Mouse (Mus musculus) hindbrain, embryonic 11.5 days (tissue): ENCODE results near the gene Ptprm. TPM values are rescaled to one million over a fixed set of nuclear protein-coding genes. Genes with fewer than 3 reads are reported as not detected.
A peak's percentile ranks its signal among the peaks of the same experiment; 100 is the strongest.

Source experiments
- ATAC-seq: fragments of 200-750 bp; cut with Nextera tagmentation; 2 replicates; pipeline ENCODE4 v1.8.0; 2017; ENCODE audit warnings: mild to moderate bottlenecking, moderate TSS enrichment, moderate library complexity; ENCODE audit not compliant: low FRiP score
- DNase-seq: peaks from one replicate; pipeline ENCODE4 v3.0.0-alpha.2; 2015; ENCODE audit warnings: low spot score
- H3K27ac ChIP-seq: fragments of 300-500 bp; sonication (generic); 2 replicates; pipeline ENCODE4 v1.5.1; 2014; ENCODE audit warnings: mild to moderate bottlenecking, low read depth, low read length
- H3K27me3 ChIP-seq: fragments of 300-500 bp; sonication (generic); 2 replicates; pipeline ENCODE4 v1.6.1; 2014; ENCODE audit warnings: mild to moderate bottlenecking, low read length, moderate library complexity, mixed read lengths; ENCODE audit not compliant: control insufficient read depth, insufficient read depth
- H3K36me3 ChIP-seq: fragments of 300-500 bp; sonication (generic); 2 replicates; pipeline ENCODE4 v1.6.1; 2014; ENCODE audit warnings: mild to moderate bottlenecking, low read length, moderate library complexity, mixed read lengths; ENCODE audit not compliant: control insufficient read depth, insufficient read depth
- H3K4me1 ChIP-seq: fragments of 300-500 bp; sonication (generic); replicated peaks from 2 replicates; pipeline ENCODE4 v1.6.1; 2014; ENCODE audit warnings: low read length, mixed read lengths; ENCODE audit not compliant: control insufficient read depth, insufficient read depth
- H3K4me2 ChIP-seq: fragments of 300-500 bp; sonication (generic); replicated peaks from 2 replicates; pipeline ENCODE4 v1.6.1; 2014; ENCODE audit warnings: mild to moderate bottlenecking, low read depth, low read length
- H3K4me3 ChIP-seq: fragments of 300-500 bp; sonication (generic); 2 replicates; pipeline ENCODE4 v1.5.1; 2014; ENCODE audit warnings: low read depth, low read length
- H3K9ac ChIP-seq: fragments of 300-500 bp; sonication (generic); 2 replicates; pipeline ENCODE4 v1.6.1; 2014; ENCODE audit warnings: low read depth, low read length
- H3K9me3 ChIP-seq: fragments of 300-500 bp; sonication (generic); 2 replicates; pipeline ENCODE4 v1.6.1; 2016; ENCODE audit warnings: low read length; ENCODE audit not compliant: control insufficient read depth
- WGBS: fragments of 180-500 bp; shearing (Covaris S2); extraction: QIAGEN DNeasy Blood & Tissue Kit; methylation state at CpG from one replicate; pipeline ENCODE4 v1.1.7; 2014; 5-methylcytosine and 5-hydroxymethylcytosine counted together
- polyA plus RNA-seq: library from polyadenylated mRNA; unstranded; fragments of >200 nt; fragmentation: Nextera tagmentation; extraction: Ambion mirVana; gene quantifications from 2 replicates; pipeline ENCODE4 v1.2.1, GENCODE M21; 2014

Gene Ptprm
- polyA plus RNA-seq, 1 experiment from 2014 or later = 11.2 TPM

- DNase-seq (no peak), ATAC-seq (no peak)
- 93% methylated on average over 5 of the region's 5 CpGs for WGBS
- H3K27me3 ChIP-seq = no peaks in the 10 kb centered on the region
- H3K4me2 ChIP-seq = no peak overlapping the region
- H3K4me3 ChIP-seq = no peak overlapping the region
- no peak overlapping the region for H3K27ac ChIP-seq
- H3K9me3 ChIP-seq = no peaks in the 10 kb centered on the region
- H3K4me1 ChIP-seq = no peaks in the 10 kb centered on the region
- H3K9ac ChIP-seq = no peak overlapping the region
- no peaks in the 10 kb centered on the region for H3K36me3 ChIP-seq
Observed at GRCm38 (mm10) chr17:67339569-67339968, 14.7 kb downstream of the Ptprm start.

- no peaks in the 10 kb centered on the region for H3K4me1 ChIP-seq
- no peak overlapping the region for H3K9ac ChIP-seq
- no peak overlapping the region for H3K4me2 ChIP-seq
- DNase-seq (no peak), ATAC-seq (no peak)
- no peaks in the 10 kb centered on the region for H3K9me3 ChIP-seq
- H3K27me3 ChIP-seq = no peaks in the 10 kb centered on the region
- H3K27ac ChIP-seq = no peak overlapping the region
- H3K36me3 ChIP-seq = no peaks in the 10 kb centered on the region
- 96% methylated on average over 3 of the region's 3 CpGs for WGBS
- H3K4me3 ChIP-seq = no peak overlapping the region
Observed at GRCm38 (mm10) chr17:67334310-67334709, 19.9 kb downstream of the Ptprm start.

GRCm38 (mm10) chr17:67329435-67329834, 24.8 kb downstream of the Ptprm start:
- Histone ChIP-seq H3K4me2 (no peak overlapping the region), H3K4me1 (no peaks in the 10 kb centered on the region), H3K9me3 (no peaks in the 10 kb centered on the region), H3K36me3 (no peaks in the 10 kb centered on the region), H3K4me3 (no peak overlapping the region), H3K9ac (no peak overlapping the region), H3K27ac (no peak overlapping the region), H3K27me3 (no peaks in the 10 kb centered on the region)
- ATAC-seq (no peak), DNase-seq (no peak)
- 76% methylated on average over 4 of the region's 4 CpGs for WGBS

- Histone ChIP-seq H3K9ac (no peak overlapping the region), H3K4me2 (no peak overlapping the region), H3K4me3 (no peak overlapping the region), H3K4me1 (no peaks in the 10 kb centered on the region), H3K36me3 (no peaks in the 10 kb centered on the region), H3K27ac (no peak overlapping the region), H3K27me3 (no peaks in the 10 kb centered on the region), H3K9me3 (no peaks in the 10 kb centered on the region)
- no peak for ATAC-seq
- WGBS = 47% methylated on average over 1 of the region's 1 CpGs
- DNase-seq = no peak
Observed at GRCm38 (mm10) chr17:67324499-67324832, 29.8 kb downstream of the Ptprm start.

- Histone ChIP-seq H3K27me3 (no peaks in the 10 kb centered on the region), H3K4me2 (no peak overlapping the region), H3K9me3 (no peaks in the 10 kb centered on the region), H3K36me3 (no peaks in the 10 kb centered on the region), H3K4me1 (no peaks in the 10 kb centered on the region), H3K4me3 (no peak overlapping the region), H3K9ac (no peak overlapping the region), H3K27ac (no peak overlapping the region)
- 47% methylated on average over 11 of the region's 11 CpGs for WGBS
- DNase-seq (peak; percentile 40), ATAC-seq (peak; percentile 73; the same call in 1 of the 2 replicates)
Observed at GRCm38 (mm10) chr17:67323777-67324498, 30.3 kb downstream of the Ptprm start.

- no peaks in the 10 kb centered on the region for H3K9me3 ChIP-seq
- no peaks in the 10 kb centered on the region for H3K4me1 ChIP-seq
- no peaks in the 10 kb centered on the region for H3K36me3 ChIP-seq
- H3K4me3 ChIP-seq = no peak overlapping the region
- no peaks in the 10 kb centered on the region for H3K27me3 ChIP-seq
- no peak overlapping the region for H3K27ac ChIP-seq
- WGBS = 72% methylated on average over 4 of the region's 4 CpGs
- H3K9ac ChIP-seq = no peak overlapping the region
- H3K4me2 ChIP-seq = no peak overlapping the region
- ATAC-seq = no peak
- no peak for DNase-seq
Observed at GRCm38 (mm10) chr17:67314491-67315205, 39.6 kb downstream of the Ptprm start.

- no peak for DNase-seq
- Histone ChIP-seq H3K4me3 (no peak overlapping the region), H3K4me2 (no peak overlapping the region), H3K9ac (no peak overlapping the region), H3K27ac (no peak overlapping the region), H3K9me3 (no peaks in the 10 kb centered on the region), H3K4me1 (no peaks in the 10 kb centered on the region), H3K36me3 (no peaks in the 10 kb centered on the region), H3K27me3 (no peaks in the 10 kb centered on the region)
- no peak for ATAC-seq
- 82% methylated on average over 3 of the region's 3 CpGs for WGBS
Observed at GRCm38 (mm10) chr17:67308421-67308820, 45.8 kb downstream of the Ptprm start.

- H3K27me3 ChIP-seq = no peaks in the 10 kb centered on the region
- no peak overlapping the region for H3K4me3 ChIP-seq
- no peaks in the 10 kb centered on the region for H3K36me3 ChIP-seq
- H3K9ac ChIP-seq = no peak overlapping the region
- H3K27ac ChIP-seq = no peak overlapping the region
- DNase-seq (no peak), ATAC-seq (no peak)
- WGBS = 89% methylated on average over 10 of the region's 10 CpGs
- no peak overlapping the region for H3K4me2 ChIP-seq
- no peaks in the 10 kb centered on the region for H3K4me1 ChIP-seq
- H3K9me3 ChIP-seq = no peaks in the 10 kb centered on the region
Observed at GRCm38 (mm10) chr17:67306066-67306845, 48.0 kb downstream of the Ptprm start.
